Mouse (Mus musculus) adrenal gland, postnatal 4 days (tissue): Measurements from ENCODE around the gene Ttc4. TPM values are rescaled to one million over a fixed set of nuclear protein-coding genes. Genes with fewer than 3 reads are reported as not detected.

Experiments
- DNase-seq, 2 experiments: peaks; one replicate each; pipeline ENCODE4 v3.0.0; 2021 to 2022; ENCODE audit warnings: low spot score in 2 of 2, mixed read lengths in 2 of 2
- total RNA-seq, 2 experiments: library from RNA; stranded (reverse); gene quantifications; 2 replicates each; pipeline ENCODE4 v1.2.3; 2021

Gene Ttc4
- total RNA-seq, 2 experiments from 2014 or later: 36.2 to 38.3 TPM

- DNase-seq: no peak
Measured at GRCm38 (mm10) chr4:106652546-106652945, 26.2 kb downstream of the Ttc4 start.

GRCm38 (mm10) chr4:106650833-106651527 is 27.8 kb downstream of the Ttc4 start, which contains the start of gene Pars2:
Gene Pars2, plus strand, starts transcription at chr4:106651069.
- peak; percentile 92 to 97 for DNase-seq

- DNase-seq: no peak
Measured at GRCm38 (mm10) chr4:106647137-106647536, 31.6 kb downstream of the Ttc4 start.

GRCm38 (mm10) chr4:106645797-106646196 is 32.9 kb downstream of the Ttc4 start:
- no peak for DNase-seq

- no peak for DNase-seq
Measured at GRCm38 (mm10) chr4:106644218-106644610, 34.5 kb downstream of the Ttc4 start.

- no peak for DNase-seq
Measured at GRCm38 (mm10) chr4:106643483-106644217, 35.1 kb downstream of the Ttc4 start.

- no peak for DNase-seq
Measured at GRCm38 (mm10) chr4:106634086-106634479, 44.7 kb downstream of the Ttc4 start.

GRCm38 (mm10) chr4:106633281-106634085 is 45.3 kb downstream of the Ttc4 start:
- no peak for DNase-seq

GRCm38 (mm10) chr4:106632313-106632712 is 46.4 kb downstream of the Ttc4 start:
- DNase-seq: no peak

GRCm38 (mm10) chr4:106630333-106631220 is 48.2 kb downstream of the Ttc4 start:
- DNase-seq: no peak

GRCm38 (mm10) chr4:106629374-106629773 is 49.4 kb downstream of the Ttc4 start:
- no peak for DNase-seq

- no peak for DNase-seq
Measured at GRCm38 (mm10) chr4:106628650-106629360, 49.9 kb downstream of the Ttc4 start.

- no peak for DNase-seq
Measured at GRCm38 (mm10) chr4:106627809-106628208, 50.9 kb downstream of the Ttc4 start.

- no peak for DNase-seq
Measured at GRCm38 (mm10) chr4:106624271-106624670, 54.5 kb downstream of the Ttc4 start.

GRCm38 (mm10) chr4:106622712-106623111 is 56.0 kb downstream of the Ttc4 start:
- DNase-seq: no peak

GRCm38 (mm10) chr4:106622030-106622493 is 56.7 kb downstream of the Ttc4 start, which contains the start of gene Ttc22:
Gene Ttc22, plus strand, starts transcription at chr4:106622432.
- no peak for DNase-seq

GRCm38 (mm10) chr4:106621428-106621827 is 57.3 kb downstream of the Ttc4 start:
- no peak for DNase-seq

- no peak for DNase-seq
Measured at GRCm38 (mm10) chr4:106618898-106619297, 59.8 kb downstream of the Ttc4 start.

GRCm38 (mm10) chr4:106617056-106617455 is 61.7 kb downstream of the Ttc4 start, which contains the start of gene Lexm:
Gene Lexm, minus strand, starts transcription at chr4:106617241.
- DNase-seq: no peak

- no peak for DNase-seq
Measured at GRCm38 (mm10) chr4:106615637-106616036, 63.1 kb downstream of the Ttc4 start.
